Mouse (Mus musculus): ENCODE measurements around the gene Nlrc4. TPM values are rescaled to one million over a fixed set of nuclear protein-coding genes. Genes with fewer than 3 reads are reported as not detected.

Nlrc4 gene
- polyA plus RNA-seq, 1 experiment from 2014 or later: 2.9 TPM

DNA sequence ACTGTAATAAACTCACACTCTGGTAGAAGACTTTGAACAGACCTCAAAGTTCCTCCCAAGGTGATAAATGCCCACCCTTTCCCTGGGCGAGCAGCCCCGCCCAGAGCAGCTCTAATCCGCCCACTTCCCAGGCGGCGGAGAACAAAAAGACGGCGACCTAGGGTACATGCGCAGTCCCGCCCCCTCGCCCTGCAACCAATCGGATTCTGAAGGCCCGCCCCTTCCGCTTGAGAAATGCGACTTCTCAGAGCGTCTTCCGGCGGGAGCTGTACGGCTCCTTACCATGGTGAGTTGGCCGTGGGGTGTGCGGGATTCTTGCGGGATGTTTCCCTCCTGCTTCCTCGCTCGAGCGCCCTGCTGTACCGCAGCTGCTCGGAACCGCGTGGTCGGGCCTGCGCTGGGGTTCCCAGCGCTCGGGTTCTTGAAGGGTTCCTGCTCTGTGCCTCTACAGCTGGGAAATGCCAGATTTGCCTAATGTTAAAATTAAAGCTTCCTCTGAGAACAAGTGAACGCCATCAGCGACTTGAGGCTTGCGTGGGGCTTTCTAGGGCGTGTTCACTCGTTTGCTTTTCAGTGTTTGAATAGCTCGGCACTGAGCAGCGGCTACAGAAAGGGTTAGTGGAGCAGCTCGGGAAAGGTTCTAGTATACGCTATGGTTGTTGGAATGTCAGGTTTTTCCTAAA, 63.4 kb downstream of the Nlrc4 start, which contains the start of gene Slc30a6:
TSS of gene Slc30a6 (plus strand) at position 226 of the 683 bp plus-strand sequence.
- peak within 1 kb of the TSS; percentile 57 for H3K4me2 ChIP-seq
- peak; percentile 99 for ATAC-seq (ENCODE audit: insufficient read depth, low FRiP score, low read depth)

GRCm38 (mm10) chr17:74394855-74395254, 64.1 kb downstream of the Nlrc4 start:
- Histone ChIP-seq H3K4me2 (peak overlapping the region; percentile 57), H3K27ac (peak overlapping the region; percentile 59; the same call in 1 of the 2 replicates), H3K9me3 (no peaks in the 10 kb centered on the region), H3K4me1 (0 out of 2 replicates have a peak, but pooled peaks cover 4% of the 10 kb centered on the region), H3K27me3 (replicated peaks) (no peaks in the 10 kb centered on the region), H3K4me3 (replicated peaks) (peak overlapping the region; percentile 98), H3K36me3 (0 out of 2 replicates have a peak, but pooled peaks cover 2% of the 10 kb centered on the region), H3K9ac (peak overlapping the region; percentile 9; the same call in 1 of the 2 replicates)
- WGBS: 21% methylated on average over 16 of the region's 16 CpGs
- ATAC-seq (ENCODE audit: insufficient read depth, low FRiP score, low read depth): peak; percentile 40; the same call in 1 of the 2 replicates

More for the DNA sequence above, 63.4 kb downstream of the Nlrc4 start, which contains the start of gene Slc30a6:
- peak within 1 kb of the TSS; percentile 98 for H3K4me3 ChIP-seq (replicated peaks)
- peak within 1 kb of the TSS; percentile 96 for H3K27ac ChIP-seq
- no peaks in the 10 kb centered on the region for H3K9me3 ChIP-seq
- 0 out of 2 replicates have a peak, but pooled peaks cover 2% of the 10 kb centered on the region for H3K36me3 ChIP-seq
- no peaks in the 10 kb centered on the region for H3K27me3 ChIP-seq (replicated peaks)
- peak within 1 kb of the TSS; percentile 97 for H3K9ac ChIP-seq
- 0 out of 2 replicates have a peak, but pooled peaks cover 4% of the 10 kb centered on the region for H3K4me1 ChIP-seq
- under 1% methylated on average over 41 of the region's 41 CpGs for WGBS

GRCm38 (mm10) chr17:74394381-74394780, 64.6 kb downstream of the Nlrc4 start:
- no peak overlapping the region for H3K27ac ChIP-seq
- WGBS: 64% methylated on average over 2 of the region's 2 CpGs
- no peaks in the 10 kb centered on the region for H3K27me3 ChIP-seq (replicated peaks)

GRCm38 (mm10) chr17:74389847-74390246, 69.1 kb downstream of the Nlrc4 start:
- Histone ChIP-seq H3K4me3 (replicated peaks) (no peak overlapping the region), H3K27ac (no peak overlapping the region), H3K4me1 (no peaks in the 10 kb centered on the region), H3K4me2 (no peak overlapping the region), H3K36me3 (peaks cover 12% of the 10 kb centered on the region; the same call in 1 of the 2 replicates), H3K27me3 (replicated peaks) (no peaks in the 10 kb centered on the region), H3K9ac (no peak overlapping the region), H3K9me3 (no peaks in the 10 kb centered on the region)
- ATAC-seq (ENCODE audit: insufficient read depth, low FRiP score, low read depth): no peak
- WGBS: 74% methylated on average over 3 of the region's 3 CpGs

More at GRCm38 (mm10) chr17:74394381-74394780, 64.6 kb downstream of the Nlrc4 start:
- H3K4me2 ChIP-seq: peak overlapping the region; percentile 57
- no peak for ATAC-seq (ENCODE audit: insufficient read depth, low FRiP score, low read depth)
- 0 out of 2 replicates have a peak, but pooled peaks cover 2% of the 10 kb centered on the region for H3K36me3 ChIP-seq
- H3K4me3 ChIP-seq (replicated peaks): peak overlapping the region; percentile 98; the same call in 1 of the 2 replicates
- H3K9ac ChIP-seq: no peak overlapping the region
- H3K9me3 ChIP-seq: no peaks in the 10 kb centered on the region
- H3K4me1 ChIP-seq: 0 out of 2 replicates have a peak, but pooled peaks cover 4% of the 10 kb centered on the region

GRCm38 (mm10) chr17:74386657-74387056, 72.3 kb downstream of the Nlrc4 start:
- ATAC-seq (ENCODE audit: insufficient read depth, low FRiP score, low read depth): no peak
- H3K4me2 ChIP-seq: no peak overlapping the region
- no peak overlapping the region for H3K4me3 ChIP-seq (replicated peaks)
- peaks cover 26% of the 10 kb centered on the region for H3K36me3 ChIP-seq
- H3K27ac ChIP-seq: no peak overlapping the region
- no peak overlapping the region for H3K9ac ChIP-seq
- no peaks in the 10 kb centered on the region for H3K9me3 ChIP-seq
- no peaks in the 10 kb centered on the region for H3K27me3 ChIP-seq (replicated peaks)
- no peaks in the 10 kb centered on the region for H3K4me1 ChIP-seq

- Histone ChIP-seq H3K36me3 (peaks cover 29% of the 10 kb centered on the region), H3K4me2 (no peak overlapping the region), H3K27me3 (replicated peaks) (no peaks in the 10 kb centered on the region), H3K27ac (no peak overlapping the region), H3K4me3 (replicated peaks) (no peak overlapping the region), H3K4me1 (no peaks in the 10 kb centered on the region), H3K9me3 (no peaks in the 10 kb centered on the region), H3K9ac (no peak overlapping the region)
- ATAC-seq (ENCODE audit: insufficient read depth, low FRiP score, low read depth): no peak
- 76% methylated on average over 1 of the region's 1 CpGs for WGBS
Measured at GRCm38 (mm10) chr17:74376916-74377315, 82.0 kb downstream of the Nlrc4 start.

Other genes starting within 250 kb of the Nlrc4 start
- 83.1 and 84.7 TPM in 2 replicates for gene Memo1, start 163.6 kb downstream of the Nlrc4 start, polyA plus RNA-seq (2015; fragmentation: Nextera tagmentation; extraction: Ambion mirVana)
- gene Dpy30, start 135.2 kb downstream of the Nlrc4 start, polyA plus RNA-seq (2015; fragmentation: Nextera tagmentation; extraction: Ambion mirVana): 224 and 239 TPM in 2 replicates
- gene Spast, start 120.2 kb downstream of the Nlrc4 start, polyA plus RNA-seq (2015; fragmentation: Nextera tagmentation; extraction: Ambion mirVana): 15.9 and 16.9 TPM in 2 replicates
- gene Slc30a6, start 63.5 kb downstream of the Nlrc4 start, polyA plus RNA-seq (2015; fragmentation: Nextera tagmentation; extraction: Ambion mirVana): 39.8 and 41.2 TPM in 2 replicates
- gene Yipf4, start 30.4 kb upstream of the Nlrc4 start, polyA plus RNA-seq (2015; fragmentation: Nextera tagmentation; extraction: Ambion mirVana): 67.7 and 78.4 TPM in 2 replicates
- gene Birc6, start 69.2 kb upstream of the Nlrc4 start, polyA plus RNA-seq (2015; fragmentation: Nextera tagmentation; extraction: Ambion mirVana): 81.8 and 82.6 TPM in 2 replicates